ENCODE assay signal across 15 mouse cellular contexts in genomic region chr7:36516094-36516663, GRCm38 (mm10).
"Had no signal": no experiment of that assay in that cellular context is flagged by ENCODE, and none has a peak within 500 bp of the region (broad histone marks: within the 10 kb centered on the region; RNA-seq: fewer than 3 reads in every experiment).

No protein-coding gene starts in this region.

- H3K4me1 ChIP-seq: liver, embryonic 15.5 days; midbrain, embryonic 15.5 days; stomach, embryonic 15.5 days had no signal

- H3K27me3 ChIP-seq: limb, embryonic 13.5 days; liver, embryonic 15.5 days; midbrain, embryonic 15.5 days; stomach, embryonic 15.5 days had no signal

- H3K36me3 ChIP-seq: limb, embryonic 13.5 days; liver, embryonic 15.5 days; midbrain, embryonic 15.5 days; stomach, embryonic 15.5 days had no signal

- H3K4me3 ChIP-seq: layer of hippocampus, adult 2 months; limb, embryonic 13.5 days; liver, embryonic 15.5 days; midbrain, embryonic 15.5 days; stomach, embryonic 15.5 days had no signal

- H3K4me2 ChIP-seq: limb, embryonic 13.5 days; liver, embryonic 11.5 days; liver, embryonic 15.5 days; midbrain, embryonic 15.5 days; stomach, embryonic 15.5 days had no signal

- H3K27ac ChIP-seq: layer of hippocampus, adult 2 months; limb, embryonic 13.5 days; liver, embryonic 15.5 days; midbrain, embryonic 15.5 days; stomach, embryonic 15.5 days had no signal

- H3K9ac ChIP-seq: limb, embryonic 13.5 days; liver, embryonic 15.5 days; midbrain, embryonic 15.5 days; stomach, embryonic 15.5 days had no signal

- ATAC-seq: intestine, postnatal 0 days; midbrain, embryonic 15.5 days had no signal

- DNase-seq: kidney, adult 8-10 months; kidney, postnatal 10 days; kidney, postnatal 4 days; left cerebral cortex, postnatal 4 days; lung, postnatal 14 days; right cerebral cortex, postnatal 14 days; thymus, adult 2 months; thymus, postnatal 25 days had no signal

- H3K9me3 ChIP-seq: limb, embryonic 13.5 days; liver, embryonic 15.5 days; midbrain, embryonic 15.5 days; stomach, embryonic 15.5 days had no signal
